Mouse (Mus musculus): ENCODE measurements at regions not wholly inside any gene's neighbourhood (a gene's known extent, or its start where the extent isn't known, plus 50 kb on each side); places are given as distances from the start of the nearest gene placed in this dataset.

DNA sequence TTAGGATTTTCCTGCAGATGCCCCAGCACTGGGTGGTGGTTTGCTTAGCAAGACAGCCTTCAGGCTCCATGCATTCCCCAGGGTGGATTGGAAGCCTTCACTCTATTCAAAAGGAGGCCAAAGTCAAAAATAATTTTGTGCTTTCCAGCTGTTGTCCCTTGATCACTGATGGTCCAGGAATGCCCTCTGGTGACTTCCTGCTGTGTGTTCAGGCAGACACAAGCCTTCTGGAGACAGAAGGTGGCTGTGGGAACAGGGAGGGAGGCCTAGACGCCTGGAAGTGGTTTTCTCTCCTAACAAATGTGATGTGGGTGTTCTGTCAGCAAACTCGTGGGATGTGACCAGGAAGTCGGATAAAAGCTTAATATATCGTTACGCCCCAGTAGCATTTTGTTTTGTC, 81.3 kb downstream of the Atp6ap1l start:
- DNase-seq = no peak

- no peak for DNase-seq
Measured at GRCm38 (mm10) chr13:90821898-90822297, 83.3 kb downstream of the Atp6ap1l start.

DNA sequence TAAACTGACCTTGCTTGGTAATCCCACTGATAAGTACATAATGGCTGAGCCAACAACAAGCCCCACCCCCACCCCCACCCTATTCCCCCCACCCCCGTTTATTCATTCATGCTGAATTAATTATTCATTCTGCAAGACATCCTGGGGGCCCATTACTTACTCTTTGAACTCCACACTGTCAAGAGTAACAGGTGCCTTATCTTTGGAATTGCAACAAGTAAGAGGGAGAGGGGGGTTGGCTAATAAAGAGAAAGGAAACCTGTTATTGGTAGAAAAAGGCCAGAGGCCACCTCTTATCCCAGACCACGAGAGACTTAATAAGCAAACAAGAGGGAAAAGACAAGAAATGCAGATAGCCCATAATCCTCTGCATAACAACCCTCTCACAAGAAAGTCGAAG, 84.7 kb downstream of the Atp6ap1l start:
- no peak for DNase-seq

- no peak for DNase-seq
Measured at GRCm38 (mm10) chr13:90819934-90820333, 85.2 kb downstream of the Atp6ap1l start.

GRCm38 (mm10) chr13:90814174-90814865, 90.8 kb downstream of the Atp6ap1l start:
- no peak for DNase-seq

- DNase-seq = no peak
Measured at GRCm38 (mm10) chr13:90810011-90810410, 95.1 kb downstream of the Atp6ap1l start.

- DNase-seq = no peak
Measured at GRCm38 (mm10) chr13:90799641-90800040, 105.5 kb downstream of the Atp6ap1l start.

DNA sequence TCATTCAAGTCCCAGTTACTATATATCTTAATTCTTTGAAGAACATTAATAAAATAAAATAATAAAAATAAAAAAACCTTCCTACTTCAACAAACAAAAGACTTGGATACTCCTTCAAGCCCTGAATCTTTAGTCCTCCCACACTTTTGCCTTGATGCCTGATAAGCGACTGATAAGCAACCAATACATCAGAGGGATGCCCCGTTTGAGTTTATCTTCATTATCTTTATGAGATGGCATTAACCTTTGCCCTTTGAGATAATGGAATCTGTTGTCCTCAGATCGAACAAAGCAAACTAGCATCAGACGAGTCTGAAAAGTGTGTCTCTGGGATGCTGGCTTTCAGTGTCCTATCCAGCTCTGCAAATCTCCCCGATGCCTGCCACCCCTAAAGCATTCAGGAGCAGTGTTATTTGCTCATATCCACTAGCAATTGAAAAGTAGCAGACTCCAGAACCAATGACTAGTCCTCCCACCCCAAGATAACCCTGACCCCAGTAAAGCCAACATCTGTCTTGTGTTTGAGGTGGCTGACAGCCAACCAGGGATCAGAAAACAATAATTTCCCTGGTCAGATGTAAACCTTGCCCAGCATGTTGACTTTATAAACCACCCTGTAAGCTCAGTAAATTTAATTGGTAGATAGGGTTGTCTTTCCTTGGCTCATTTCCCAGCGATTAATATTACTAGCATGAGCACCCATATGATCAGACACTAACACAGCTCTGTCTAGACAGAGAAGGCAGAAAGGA, 106.2 kb downstream of the Atp6ap1l start:
- DNase-seq = no peak

DNA sequence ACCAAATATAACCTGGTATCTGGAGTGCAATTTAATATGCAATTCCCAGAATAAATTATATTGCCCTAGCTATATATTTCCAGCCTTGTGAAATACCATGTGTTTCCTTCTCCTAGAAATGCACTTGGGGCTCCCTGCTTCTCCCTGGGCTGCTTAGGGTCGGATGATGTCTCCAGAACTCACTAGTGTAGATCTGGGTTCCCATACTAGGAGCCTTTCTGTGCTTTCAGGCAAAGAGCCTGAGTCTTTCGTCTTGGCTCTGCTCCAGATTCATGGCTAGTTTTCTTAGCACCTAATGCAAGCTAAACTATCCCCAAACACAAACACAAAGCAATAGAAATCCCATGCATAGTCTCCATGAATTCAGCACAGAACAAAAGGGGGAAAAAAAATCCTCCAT, 106.8 kb downstream of the Atp6ap1l start:
- DNase-seq = no peak

GRCm38 (mm10) chr13:90797209-90797608, 107.9 kb downstream of the Atp6ap1l start:
- DNase-seq = no peak

DNA sequence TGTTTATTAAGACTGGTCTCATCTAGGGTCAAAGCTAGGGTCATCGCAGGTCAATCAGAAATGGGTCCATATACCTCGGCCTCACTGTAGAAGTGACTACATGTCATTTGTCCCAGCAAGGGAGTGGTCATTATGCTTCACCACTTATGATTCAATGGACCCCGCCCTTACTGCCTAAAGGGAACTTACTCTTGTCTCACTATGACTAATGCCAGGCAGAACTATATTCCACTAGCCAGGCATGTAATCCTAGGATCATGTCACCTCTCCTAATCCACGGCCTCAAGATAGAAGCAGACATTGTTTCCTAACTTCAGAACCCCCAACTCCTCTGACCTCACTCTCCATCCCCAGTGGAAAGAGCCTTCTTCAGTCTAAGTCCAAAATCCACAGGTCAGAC, 108.3 kb downstream of the Atp6ap1l start:
- no peak for DNase-seq

GRCm38 (mm10) chr13:90782435-90782834, 122.7 kb downstream of the Atp6ap1l start:
- DNase-seq = no peak

- no peak for DNase-seq
Measured at GRCm38 (mm10) chr13:90781974-90782373, 123.2 kb downstream of the Atp6ap1l start.

- DNase-seq = no peak
Measured at GRCm38 (mm10) chr13:90777952-90778298, 127.2 kb downstream of the Atp6ap1l start.

- no peak for DNase-seq
Measured at GRCm38 (mm10) chr13:90777123-90777951, 127.8 kb downstream of the Atp6ap1l start.

- no peak for DNase-seq
Measured at GRCm38 (mm10) chr13:90762154-90762553, 143.0 kb downstream of the Atp6ap1l start.

- no peak for DNase-seq
Measured at GRCm38 (mm10) chr13:90760516-90761050, 144.6 kb downstream of the Atp6ap1l start.

DNA sequence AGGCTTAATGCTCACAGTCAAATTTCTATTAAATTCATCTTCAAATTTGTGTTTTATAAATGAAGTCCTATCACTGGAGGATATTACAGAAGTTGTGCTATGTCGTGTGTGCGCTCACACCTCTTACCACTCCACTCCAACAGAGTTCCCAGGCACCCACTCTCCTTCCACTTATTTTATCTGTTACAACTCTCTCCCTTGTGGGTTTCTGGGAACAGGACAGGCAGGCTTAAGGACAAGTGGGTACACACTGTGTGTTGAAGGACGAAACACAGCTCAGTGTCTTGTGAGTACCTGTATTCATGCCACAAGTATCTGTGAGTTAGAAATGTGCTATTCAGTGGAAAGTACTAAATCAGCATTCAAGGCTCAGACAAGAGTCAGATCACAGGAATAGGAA, 150.7 kb downstream of the Atp6ap1l start:
- no peak for DNase-seq

GRCm38 (mm10) chr13:90749741-90750140, 155.4 kb downstream of the Atp6ap1l start:
- DNase-seq = no peak

- DNase-seq = no peak
Measured at GRCm38 (mm10) chr13:90745063-90745462, 160.1 kb downstream of the Atp6ap1l start.

- no peak for DNase-seq
Measured at GRCm38 (mm10) chr13:90742615-90743402, 162.3 kb downstream of the Atp6ap1l start.

DNA sequence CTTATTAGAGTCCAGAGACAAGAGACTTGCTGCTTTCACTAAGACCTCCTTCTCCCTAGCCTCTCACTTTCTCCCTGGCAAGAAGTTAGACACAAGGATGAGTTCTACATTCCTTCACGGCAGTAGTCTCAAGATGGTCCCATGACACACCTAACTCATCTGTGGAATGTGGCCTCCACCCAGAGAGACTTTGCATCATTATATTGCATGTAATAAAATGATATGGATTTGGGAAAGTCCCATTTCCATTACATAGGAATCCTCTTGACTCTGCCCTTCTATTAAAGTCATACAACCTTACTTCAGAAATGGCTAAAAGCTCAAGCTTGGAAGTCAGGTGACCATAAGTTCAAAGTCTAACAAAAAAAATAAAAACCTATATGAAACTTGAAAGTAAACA, 165.4 kb downstream of the Atp6ap1l start:
- no peak for DNase-seq

GRCm38 (mm10) chr13:90738513-90738912, 166.6 kb downstream of the Atp6ap1l start:
- no peak for DNase-seq
